Mouse (Mus musculus) frontal cortex, postnatal 25 days (tissue): Measurements from ENCODE around the gene Atp6v0a2.
"Not testable (repeated sequence)": the region's sequence is repeated elsewhere in the genome, so short reads cannot be mapped to it uniquely, and the experiment has no call there.

Experiments
- DNase-seq, 2 experiments: peaks; one replicate each; pipeline ENCODE4 v3.0.0; 2022; ENCODE audit warnings: low spot score in 2 of 2

The Atp6v0a2 gene

GRCm38 (mm10) chr5:124628448-124629363, at the start of gene Atp6v0a2:
TSS of gene Atp6v0a2 (plus strand) at chr5:124628576.
- DNase-seq: peak; percentile 90

- DNase-seq: peak; percentile 88 to 92
These were observed 49.6 kb upstream of the Atp6v0a2 start, which contains the start of the genes Eif2b1 and Gtf2h3 for GRCm38 (mm10) chr5:124578633-124579317. TSS of gene Eif2b1 (minus strand) at chr5:124579131. TSS of gene Gtf2h3 (plus strand) at chr5:124579140.

GRCm38 (mm10) chr5:124582515-124582914, 45.9 kb upstream of the Atp6v0a2 start:
- DNase-seq: no peak

GRCm38 (mm10) chr5:124592768-124593167, 35.6 kb upstream of the Atp6v0a2 start:
- DNase-seq: no peak

GRCm38 (mm10) chr5:124598224-124599174, 29.9 kb upstream of the Atp6v0a2 start:
- peak; percentile 83 to 87 for DNase-seq

- not testable (repeated sequence) for DNase-seq
These were observed 28.6 kb upstream of the Atp6v0a2 start for GRCm38 (mm10) chr5:124599726-124600125.

- DNase-seq: peak; percentile 49 to 56
These were observed 26.0 kb upstream of the Atp6v0a2 start for GRCm38 (mm10) chr5:124602349-124602748.

- no peak for DNase-seq
These were observed 24.1 kb upstream of the Atp6v0a2 start for GRCm38 (mm10) chr5:124604296-124604695.

GRCm38 (mm10) chr5:124605041-124605622, 23.2 kb upstream of the Atp6v0a2 start:
- DNase-seq: no peak

- DNase-seq: no peak
These were observed 17.4 kb upstream of the Atp6v0a2 start for GRCm38 (mm10) chr5:124610965-124611364.

GRCm38 (mm10) chr5:124614709-124615108, 13.7 kb upstream of the Atp6v0a2 start:
- DNase-seq: no peak

GRCm38 (mm10) chr5:124618711-124619110, 9.7 kb upstream of the Atp6v0a2 start:
- no peak for DNase-seq

- no peak for DNase-seq
These were observed 7.0 kb upstream of the Atp6v0a2 start for GRCm38 (mm10) chr5:124621362-124621761.

- DNase-seq: no peak
These were observed 5.5 kb upstream of the Atp6v0a2 start for GRCm38 (mm10) chr5:124622890-124623289.

- DNase-seq: no peak
These were observed 4.1 kb upstream of the Atp6v0a2 start for GRCm38 (mm10) chr5:124624291-124624690.

- no peak for DNase-seq
These were observed 1.3 kb downstream of the Atp6v0a2 start for GRCm38 (mm10) chr5:124629641-124630040.

GRCm38 (mm10) chr5:124631685-124632084, 3.3 kb downstream of the Atp6v0a2 start:
- DNase-seq: no peak

GRCm38 (mm10) chr5:124632461-124632860, 4.1 kb downstream of the Atp6v0a2 start:
- DNase-seq: no peak

GRCm38 (mm10) chr5:124633425-124633824, 5.0 kb downstream of the Atp6v0a2 start:
- DNase-seq: no peak

GRCm38 (mm10) chr5:124635068-124635467, 6.7 kb downstream of the Atp6v0a2 start:
- DNase-seq: not testable (repeated sequence)

- no peak for DNase-seq
These were observed 7.8 kb downstream of the Atp6v0a2 start for GRCm38 (mm10) chr5:124636139-124636538.
